Mouse (Mus musculus) liver, postnatal 0 days (tissue): ENCODE data around the gene Edc4.

Source experiments
- CTCF ChIP-seq: sonication (generic); IDR thresholded peaks from 2 replicates; pipeline ENCODE4 v1.5.1; 2016; ENCODE audit warnings: antibody characterized with exemption, low read depth
- EP300 ChIP-seq: IDR thresholded peaks from 2 replicates; pipeline ENCODE4 v1.6.1; 2016; ENCODE audit warnings: antibody characterized with exemption, low read depth, mild to moderate bottlenecking

DNA sequence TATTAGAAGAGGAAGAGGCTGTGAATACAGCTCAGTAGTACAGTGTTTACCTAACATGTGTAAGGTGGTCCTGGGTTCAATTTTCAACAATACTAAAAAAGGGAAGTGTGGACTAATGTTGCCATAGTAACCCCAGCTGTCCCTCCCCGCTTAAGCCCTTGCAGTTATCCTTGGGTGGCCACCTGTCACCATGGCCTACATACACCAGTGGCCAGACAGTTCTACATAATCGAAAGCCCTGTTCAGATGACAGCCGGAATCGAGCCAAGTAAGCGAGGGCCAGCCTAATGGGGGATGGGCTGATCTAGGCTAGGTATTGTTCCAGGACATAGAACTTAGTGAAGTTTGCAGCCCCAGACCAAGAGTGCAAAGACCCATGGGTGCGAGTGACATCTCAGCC is 43.7 kb upstream of the Edc4 start:
- TF ChIP-seq CTCF, result no peak
- no peak for TF ChIP-seq EP300
